Mouse (Mus musculus): Measurements from ENCODE around the gene Nsun6. TPM values are rescaled to one million over a fixed set of nuclear protein-coding genes. Genes with fewer than 3 reads are reported as not detected.

The Nsun6 gene
- polyA plus RNA-seq, 1 experiment from 2014 or later: 15.6 TPM

- Histone ChIP-seq H3K36me3 (peaks cover 6% of the 10 kb centered on the region; the same call in 1 of the 2 replicates), H3K4me1 (no peaks in the 10 kb centered on the region), H3K27me3 (ENCODE audit: low read depth, poor library complexity, severe bottlenecking) (no peaks in the 10 kb centered on the region), H3K9me3 (replicated peaks) (no peaks in the 10 kb centered on the region), H3K27ac (replicated peaks) (no peak overlapping the region), H3K4me3 (no peak overlapping the region)
- WGBS: 85% methylated on average over 11 of the region's 11 CpGs
- no peak for DNase-seq (ENCODE audit: low spot score)
Measured at GRCm38 (mm10) chr2:14984029-14984428, 70.8 kb downstream of the Nsun6 start.

- no peaks in the 10 kb centered on the region for H3K27me3 ChIP-seq (ENCODE audit: low read depth, poor library complexity, severe bottlenecking)
- H3K9me3 ChIP-seq (replicated peaks): no peaks in the 10 kb centered on the region
- H3K4me1 ChIP-seq: no peaks in the 10 kb centered on the region
- H3K4me3 ChIP-seq: no peak overlapping the region
- 84% methylated on average over 2 of the region's 2 CpGs for WGBS
- no peak for DNase-seq (ENCODE audit: low spot score)
- no peaks in the 10 kb centered on the region for H3K36me3 ChIP-seq
- H3K27ac ChIP-seq (replicated peaks): no peak overlapping the region
Measured at GRCm38 (mm10) chr2:14961493-14961892, 93.4 kb downstream of the Nsun6 start.

- Histone ChIP-seq H3K4me3 (no peak overlapping the region), H3K9me3 (replicated peaks) (no peaks in the 10 kb centered on the region), H3K36me3 (no peaks in the 10 kb centered on the region), H3K4me1 (no peaks in the 10 kb centered on the region), H3K27ac (replicated peaks) (no peak overlapping the region), H3K27me3 (ENCODE audit: low read depth, poor library complexity, severe bottlenecking) (no peaks in the 10 kb centered on the region)
- DNase-seq (ENCODE audit: low spot score): no peak
- WGBS: 64% methylated on average over 1 of the region's 1 CpGs
Measured at GRCm38 (mm10) chr2:14960963-14961488, 93.8 kb downstream of the Nsun6 start.

DNA sequence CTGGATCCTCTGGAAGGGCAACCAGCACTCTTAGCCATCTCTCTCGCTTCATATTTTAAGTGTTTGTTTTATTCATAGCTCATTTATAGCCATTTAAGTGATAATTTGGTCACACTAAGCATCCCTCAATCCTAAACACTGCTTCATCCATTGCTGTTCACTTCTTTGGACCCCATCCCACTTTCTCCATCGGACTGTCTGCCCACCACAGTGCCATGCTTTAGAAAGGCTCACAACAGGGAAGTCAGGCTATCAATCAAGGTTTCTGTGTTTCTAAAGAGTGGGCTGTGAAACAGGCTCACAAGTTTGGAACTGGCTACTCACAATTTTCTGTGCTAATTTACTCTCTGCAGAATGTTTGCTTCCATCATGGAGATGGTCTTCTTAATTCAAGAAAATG is 101.8 kb downstream of the Nsun6 start:
- DNase-seq (ENCODE audit: low spot score): no peak
- Histone ChIP-seq H3K9me3 (replicated peaks) (no peaks in the 10 kb centered on the region), H3K36me3 (no peaks in the 10 kb centered on the region), H3K4me3 (no peak overlapping the region), H3K4me1 (no peaks in the 10 kb centered on the region), H3K27ac (replicated peaks) (no peak overlapping the region), H3K27me3 (ENCODE audit: low read depth, poor library complexity, severe bottlenecking) (no peaks in the 10 kb centered on the region)
- 80% methylated on average over 2 of the region's 2 CpGs for WGBS

Other genes starting within 250 kb of the Nsun6 start
- gene Arl5b, start 5.7 kb downstream of the Nsun6 start, polyA plus RNA-seq (2016; fragmentation: Nextera tagmentation; extraction: Ambion mirVana): 47.2 and 51.7 TPM in 2 replicates

All from midbrain, embryonic 10.5 days (tissue).